Mouse (Mus musculus) megakaryocyte, embryonic 14.5 days (primary cell): Measurements from ENCODE around the gene Nsun5. TPM values are rescaled to one million over a fixed set of nuclear protein-coding genes. Genes with fewer than 3 reads are reported as not detected.
A peak's percentile ranks its signal among the peaks of the same experiment; 100 is the strongest.

Experiments
- H3K27me3 ChIP-seq: replicated peaks from 2 replicates; pipeline ENCODE3; 2012; ENCODE audit warnings: inconsistent platforms
- H3K36me3 ChIP-seq: replicated peaks from 2 replicates; pipeline ENCODE3; 2012; ENCODE audit warnings: low read length, inconsistent platforms, mixed read lengths
- H3K4me1 ChIP-seq: 2 replicates; pipeline ENCODE4 v1.6.1; 2012; ENCODE audit warnings: inconsistent platforms
- H3K4me3 ChIP-seq: replicated peaks from 2 replicates; pipeline ENCODE3; 2012; ENCODE audit warnings: moderate library complexity, mild to moderate bottlenecking, inconsistent platforms
- H3K9me3 ChIP-seq: 2 replicates; pipeline ENCODE4 v1.6.1; 2012; ENCODE audit warnings: inconsistent platforms
- FLI1 ChIP-seq: IDR thresholded peaks from 2 replicates; pipeline ENCODE4 v1.6.1; 2012; ENCODE audit warnings: low read length, inconsistent platforms, mixed read lengths
- GATA1 ChIP-seq: IDR thresholded peaks from 3 replicates; pipeline ENCODE4 v1.6.1; 2012; ENCODE audit warnings: mixed read lengths, low read length, inconsistent platforms, borderline replicate concordance
- polyA plus RNA-seq: library from polyadenylated mRNA; stranded (reverse); fragments of >175 nt; gene quantifications from 2 replicates; pipeline ENCODE4 v1.2.3, GENCODE M21; 2012; ENCODE audit warnings: low replicate concordance; ENCODE audit not compliant: insufficient read depth

Gene Nsun5
- polyA plus RNA-seq, result 6.4 and 14.7 TPM in 2 replicates

DNA sequence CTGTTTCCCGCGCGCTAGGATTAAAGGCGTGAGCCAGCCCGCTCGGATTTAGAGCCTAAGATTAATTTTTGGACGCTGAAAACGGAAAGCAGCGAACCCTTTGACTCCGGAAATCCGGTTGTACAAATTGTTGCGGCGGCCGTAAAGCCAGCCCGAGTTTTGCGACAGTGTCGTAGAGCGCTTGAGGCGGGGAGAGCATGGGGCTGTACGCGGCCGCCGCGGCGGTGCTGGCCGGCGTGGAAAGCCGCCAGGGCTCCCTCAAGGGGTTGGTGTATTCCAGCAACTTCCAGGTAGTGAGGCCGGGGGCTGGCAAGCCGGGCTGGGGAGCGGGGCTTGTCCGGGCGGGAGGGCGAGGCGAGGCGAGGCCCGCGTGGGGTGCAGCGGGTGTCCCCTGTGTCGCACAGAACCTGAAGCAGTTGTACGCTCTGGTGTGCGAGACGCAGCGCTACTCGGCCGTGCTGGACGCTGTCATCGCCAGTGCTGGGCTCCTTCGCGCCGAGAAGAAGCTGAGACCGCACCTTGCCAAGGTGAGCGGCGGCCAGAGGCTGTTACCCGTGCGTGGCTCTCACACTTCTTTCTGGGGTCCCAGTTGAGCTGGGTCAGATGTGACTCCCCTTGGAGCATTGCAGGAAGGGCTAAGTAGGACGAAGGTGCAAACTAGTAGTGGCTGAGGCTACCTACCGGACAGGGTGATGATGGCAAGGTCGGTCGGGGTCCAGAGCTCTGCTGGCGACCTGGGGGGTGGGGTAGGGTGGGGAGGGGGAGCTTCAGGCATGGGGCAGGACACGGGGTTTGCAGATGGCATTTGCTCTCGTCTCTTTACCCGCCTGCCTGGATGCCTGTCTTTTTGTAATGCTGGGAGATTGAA, at the start of gene Nsun5:
Gene Nsun5, plus strand, starts transcription at position 167 of the 868 bp plus-strand sequence.
- Histone ChIP-seq H3K9me3 (no peaks in the 10 kb centered on the region), H3K4me3 (peak within 1 kb of the TSS; percentile 100), H3K4me1 (peaks cover 42% of the 10 kb centered on the region), H3K36me3 (peaks cover 37% of the 10 kb centered on the region), H3K27me3 (peaks cover 17% of the 10 kb centered on the region)
- TF ChIP-seq GATA1, result no peak
- TF ChIP-seq FLI1, result peak; percentile 55; the same call in 1 of the 2 replicates

DNA sequence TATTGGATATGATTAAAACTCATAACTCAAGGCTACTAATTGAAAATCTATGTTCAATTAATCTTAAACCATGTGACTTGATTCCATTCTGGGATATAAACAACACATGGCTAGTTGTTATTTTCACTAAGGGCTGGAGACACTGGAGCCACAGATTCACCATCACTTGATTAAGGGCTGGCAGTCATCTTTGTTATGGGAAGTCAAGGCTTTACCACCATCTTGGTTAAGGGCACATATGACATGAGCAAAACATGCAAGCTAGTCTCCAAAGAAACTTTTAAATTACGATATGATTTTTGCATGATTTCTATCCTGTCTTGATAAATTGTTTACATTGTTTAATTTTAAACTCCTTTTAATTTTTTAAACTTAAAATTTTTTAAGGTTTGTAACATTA, 47.6 kb upstream of the Nsun5 start:
- no peak overlapping the region for H3K4me3 ChIP-seq
- peaks cover 42% of the 10 kb centered on the region for H3K27me3 ChIP-seq
- no peaks in the 10 kb centered on the region for H3K36me3 ChIP-seq
- peaks cover 6% of the 10 kb centered on the region for H3K4me1 ChIP-seq
- no peaks in the 10 kb centered on the region for H3K9me3 ChIP-seq
- TF ChIP-seq GATA1, result no peak
- TF ChIP-seq FLI1, result no peak

DNA sequence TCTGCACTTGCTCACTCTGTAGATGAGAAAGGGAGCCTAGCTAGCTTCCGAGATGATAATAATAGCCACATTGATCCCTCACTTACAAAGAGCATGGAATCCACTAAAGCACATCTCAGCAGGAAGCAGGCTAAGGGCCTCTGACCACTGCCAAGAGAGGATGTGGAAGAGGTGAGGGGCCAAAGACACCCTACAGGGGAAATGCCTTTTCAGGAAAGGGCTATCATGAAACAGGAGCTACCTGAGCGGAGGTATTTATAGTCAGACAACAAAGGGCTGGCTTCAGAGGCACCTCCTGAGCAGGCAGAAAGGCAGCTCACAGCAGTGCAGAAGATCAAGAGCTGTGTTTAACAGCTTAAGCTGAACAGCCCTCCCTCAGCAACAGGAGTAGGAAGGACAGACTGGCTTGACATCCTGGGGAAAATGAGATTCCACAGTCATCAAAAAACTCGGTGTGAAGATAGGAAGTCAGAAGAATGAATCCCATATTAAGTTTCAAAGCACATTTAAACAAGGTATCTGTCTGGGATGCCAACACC, 43.6 kb upstream of the Nsun5 start:
- Histone ChIP-seq H3K27me3 (peaks cover 45% of the 10 kb centered on the region), H3K9me3 (no peaks in the 10 kb centered on the region), H3K4me3 (no peak overlapping the region), H3K36me3 (no peaks in the 10 kb centered on the region), H3K4me1 (peaks cover 37% of the 10 kb centered on the region)
- TF ChIP-seq FLI1, result no peak

DNA sequence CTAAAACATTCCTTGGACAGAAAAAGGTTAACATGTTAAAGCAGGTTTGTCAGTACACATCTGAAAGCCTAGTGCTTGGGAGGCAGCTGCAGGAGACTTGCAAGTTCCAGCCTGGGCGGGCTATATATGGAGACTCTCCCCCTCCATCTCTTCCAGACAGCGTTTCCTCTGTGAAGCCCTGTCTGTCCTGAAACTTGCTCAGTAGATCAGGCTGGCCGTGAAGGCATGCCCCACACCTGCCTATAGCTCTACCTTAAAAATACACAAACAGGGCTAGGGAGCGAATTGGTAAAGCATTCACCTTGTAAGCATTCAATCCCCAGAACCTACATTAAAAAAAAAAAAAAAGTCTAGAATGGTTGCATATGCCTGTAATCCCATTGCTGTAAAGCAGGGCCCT, 40.3 kb upstream of the Nsun5 start:
- TF ChIP-seq FLI1 (no peak), GATA1 (no peak)
- Histone ChIP-seq H3K27me3 (peaks cover 44% of the 10 kb centered on the region), H3K9me3 (no peaks in the 10 kb centered on the region), H3K4me3 (no peak overlapping the region), H3K36me3 (no peaks in the 10 kb centered on the region), H3K4me1 (peaks cover 39% of the 10 kb centered on the region)

DNA sequence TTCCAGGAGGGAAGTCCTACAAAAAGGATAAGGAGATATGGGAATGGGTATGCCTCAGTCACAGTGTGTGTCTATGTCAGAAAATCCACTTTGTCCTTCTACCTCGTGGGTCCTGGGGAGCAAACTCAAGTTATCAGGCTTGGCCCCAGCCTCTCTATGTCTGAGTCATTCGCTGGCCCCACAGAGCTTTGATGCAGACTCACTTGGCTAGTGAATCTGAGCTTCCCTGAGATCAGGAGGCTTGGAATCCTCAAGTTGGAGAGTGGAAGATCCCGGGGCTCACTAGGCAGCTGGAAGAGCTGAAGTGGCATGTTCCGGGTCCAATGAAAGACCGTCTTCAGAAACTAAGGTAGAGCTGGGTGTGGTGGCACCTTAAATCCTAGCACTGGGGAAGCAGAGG, 39.6 kb upstream of the Nsun5 start:
- Histone ChIP-seq H3K36me3 (no peaks in the 10 kb centered on the region), H3K4me3 (no peak overlapping the region), H3K27me3 (peaks cover 43% of the 10 kb centered on the region), H3K4me1 (peaks cover 39% of the 10 kb centered on the region), H3K9me3 (no peaks in the 10 kb centered on the region)
- no peak for TF ChIP-seq GATA1
- TF ChIP-seq FLI1, result no peak

DNA sequence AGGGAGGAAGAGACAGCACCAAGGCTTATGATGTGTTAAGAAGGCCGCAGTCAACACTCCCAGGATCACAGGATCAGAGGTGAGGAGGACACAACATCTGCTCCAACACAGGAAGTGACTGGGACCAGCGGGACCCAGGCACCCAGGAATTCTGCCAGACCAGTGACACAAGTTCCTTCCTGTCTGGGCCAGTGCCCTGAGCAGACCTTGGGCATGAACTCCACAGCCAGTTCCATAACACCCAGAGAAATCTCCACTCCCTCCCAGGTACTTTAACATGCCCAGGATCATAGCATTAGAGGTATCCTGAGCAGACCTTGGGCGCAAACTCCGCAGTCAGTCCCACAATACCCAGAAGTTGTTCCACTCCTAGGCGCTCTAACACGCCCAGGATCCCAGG, 38.6 kb upstream of the Nsun5 start:
- peaks cover 37% of the 10 kb centered on the region for H3K27me3 ChIP-seq
- no peak for TF ChIP-seq GATA1
- TF ChIP-seq FLI1, result no peak
- peaks cover 35% of the 10 kb centered on the region for H3K4me1 ChIP-seq
- no peak overlapping the region for H3K4me3 ChIP-seq
- H3K36me3 ChIP-seq, result no peaks in the 10 kb centered on the region
- no peaks in the 10 kb centered on the region for H3K9me3 ChIP-seq

DNA sequence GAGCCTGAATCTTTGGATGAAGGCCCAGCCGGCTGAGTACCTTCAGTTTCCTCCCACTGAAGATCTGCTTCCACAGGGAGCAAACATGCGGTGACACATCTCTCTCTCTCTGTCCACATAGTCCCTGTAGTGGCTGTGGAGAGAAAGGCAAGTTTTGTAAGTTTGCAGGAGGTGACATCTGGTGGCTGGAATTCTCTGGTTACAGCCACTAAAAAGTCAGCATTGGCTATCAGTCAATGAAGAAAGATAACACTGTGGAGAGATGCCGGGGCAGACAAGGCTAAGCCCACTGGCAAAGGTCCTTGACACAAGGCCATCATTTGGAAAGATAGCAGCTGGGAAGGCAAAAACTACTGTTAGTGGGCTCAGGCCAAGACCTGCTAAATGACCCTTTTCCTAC, 32.2 kb upstream of the Nsun5 start:
- TF ChIP-seq GATA1, result no peak
- TF ChIP-seq FLI1, result no peak
- no peaks in the 10 kb centered on the region for H3K4me1 ChIP-seq
- no peak overlapping the region for H3K4me3 ChIP-seq
- no peaks in the 10 kb centered on the region for H3K36me3 ChIP-seq
- no peaks in the 10 kb centered on the region for H3K9me3 ChIP-seq
- peaks cover 54% of the 10 kb centered on the region for H3K27me3 ChIP-seq

DNA sequence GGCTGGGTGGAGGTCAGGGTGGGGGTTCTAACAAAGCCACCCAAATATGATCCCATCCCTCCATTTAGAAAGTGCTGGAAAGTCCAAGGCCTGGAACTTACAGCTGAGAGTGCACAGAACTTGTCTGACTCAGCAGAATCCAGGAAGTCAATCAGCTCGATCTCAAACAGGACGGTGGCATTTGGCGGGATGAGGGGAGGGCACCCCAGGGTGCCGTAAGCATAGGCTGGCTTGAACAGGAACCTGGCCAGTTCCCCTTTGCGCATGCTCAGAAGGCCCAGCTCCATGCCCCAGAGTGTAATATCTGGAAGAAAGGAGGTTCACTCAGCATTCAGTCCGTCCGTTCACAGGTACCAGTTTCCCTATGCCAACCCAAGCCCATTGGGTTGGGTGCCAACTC, 23.8 kb upstream of the Nsun5 start:
- H3K36me3 ChIP-seq, result no peaks in the 10 kb centered on the region
- TF ChIP-seq GATA1 (no peak), FLI1 (no peak)
- H3K4me1 ChIP-seq, result peaks cover 5% of the 10 kb centered on the region; the same call in 1 of the 2 replicates
- peaks cover 50% of the 10 kb centered on the region for H3K27me3 ChIP-seq
- H3K4me3 ChIP-seq, result no peak overlapping the region
- no peaks in the 10 kb centered on the region for H3K9me3 ChIP-seq

DNA sequence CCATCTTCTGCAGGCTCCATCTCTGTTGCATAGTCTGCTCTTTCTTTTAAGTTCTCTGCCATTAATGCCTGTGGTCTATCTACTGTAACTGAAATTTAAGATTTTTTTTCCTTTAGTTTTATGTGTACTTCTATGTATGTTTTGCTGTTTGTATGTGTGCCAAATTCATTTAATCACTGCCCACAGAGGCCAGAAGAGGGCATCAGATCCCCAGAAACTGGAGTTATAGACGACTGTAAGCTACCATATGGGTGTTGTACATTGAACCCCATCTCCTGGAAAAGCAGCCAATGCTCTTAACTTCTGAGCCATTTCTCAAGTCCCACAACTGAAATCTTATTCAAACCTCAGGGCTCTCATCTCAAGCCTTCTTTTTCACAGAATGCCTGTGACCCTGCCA, 23.3 kb upstream of the Nsun5 start:
- Histone ChIP-seq H3K4me1 (peaks cover 5% of the 10 kb centered on the region; the same call in 1 of the 2 replicates), H3K4me3 (no peak overlapping the region), H3K36me3 (no peaks in the 10 kb centered on the region), H3K27me3 (peaks cover 46% of the 10 kb centered on the region), H3K9me3 (no peaks in the 10 kb centered on the region)
- no peak for TF ChIP-seq GATA1
- no peak for TF ChIP-seq FLI1

DNA sequence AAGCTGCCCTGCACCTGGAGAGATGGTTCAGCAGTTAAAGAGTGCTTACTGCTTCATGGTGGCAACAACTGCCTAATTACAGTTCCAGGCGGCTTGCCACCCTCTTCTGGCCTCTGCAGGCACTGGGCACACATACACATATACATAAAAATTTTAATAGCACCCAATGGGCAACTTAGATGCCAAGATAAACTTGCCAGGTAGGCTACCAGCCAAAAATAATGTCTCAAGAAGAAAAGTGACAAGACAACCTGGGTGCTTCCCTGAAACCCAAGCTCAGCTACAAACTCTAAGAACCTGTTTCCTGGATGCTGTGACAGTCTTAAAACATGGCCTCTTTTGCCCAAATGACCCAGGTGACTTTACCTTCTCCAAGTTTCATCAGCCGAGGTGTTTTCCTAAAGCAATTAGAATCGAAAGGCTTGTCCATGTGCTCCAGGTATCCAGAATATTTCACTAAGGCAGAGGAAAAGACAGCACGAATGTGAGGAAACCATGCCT, 22.2 kb upstream of the Nsun5 start:
- H3K4me1 ChIP-seq, result peaks cover 5% of the 10 kb centered on the region; the same call in 1 of the 2 replicates
- TF ChIP-seq GATA1 (no peak), FLI1 (no peak)
- H3K4me3 ChIP-seq, result no peak overlapping the region
- no peaks in the 10 kb centered on the region for H3K36me3 ChIP-seq
- no peaks in the 10 kb centered on the region for H3K9me3 ChIP-seq
- H3K27me3 ChIP-seq, result peaks cover 45% of the 10 kb centered on the region
